Mouse (Mus musculus): ENCODE results near the gene Map4k5. TPM values are rescaled to one million over a fixed set of nuclear protein-coding genes. Genes with fewer than 3 reads are reported as not detected.

Gene Map4k5
- polyA plus RNA-seq, 1 experiment from 2014 or later = 42.6 TPM

- no peak overlapping the region for H3K4me2 ChIP-seq (ENCODE audit: low read length)
- H3K27ac ChIP-seq (replicated peaks in 1 of 2; ENCODE audit: control insufficient read depth in 1 of 2, insufficient read depth in 1 of 2, low read depth in 2 of 2, low read length in 2 of 2) = peak overlapping the region; percentile 35 to 51; a peak in 3 of 4 replicates
- H3K4me1 ChIP-seq (ENCODE audit: control insufficient read depth in 2 of 2, insufficient read depth in 2 of 2, low read length in 2 of 2) = peaks cover 0 to 3% of the 10 kb centered on the region in 2 experiments; a peak in 1 of 4 replicates
- H3K36me3 ChIP-seq (ENCODE audit: control insufficient read depth, insufficient read depth, low read length) = peaks cover 88% of the 10 kb centered on the region
- no peak overlapping the region for H3K4me3 ChIP-seq (ENCODE audit: control insufficient read depth in 1 of 2, insufficient read depth in 1 of 2, low read depth in 1 of 2, low read length in 2 of 2)
- peak; percentile 31; the same call in 1 of the 2 replicates for ATAC-seq (ENCODE audit: insufficient number of reproducible peaks, insufficient read depth, low FRiP score, low read depth)
- no peaks in the 10 kb centered on the region for H3K27me3 ChIP-seq (ENCODE audit: control insufficient read depth, insufficient read depth, low read length)
- H3K9ac ChIP-seq (ENCODE audit: low read length) = no peak overlapping the region
- no peaks in the 10 kb centered on the region for H3K9me3 ChIP-seq (ENCODE audit: control insufficient read depth, low read length)
- 55% methylated on average over 19 of the region's 19 CpGs for WGBS
These were observed 49.2 kb downstream of the Map4k5 start for GRCm38 (mm10) chr12:69843531-69844445.

- peaks cover 95% of the 10 kb centered on the region for H3K36me3 ChIP-seq (ENCODE audit: control insufficient read depth, insufficient read depth, low read length)
- no peak for ATAC-seq (ENCODE audit: insufficient number of reproducible peaks, insufficient read depth, low FRiP score, low read depth)
- H3K9ac ChIP-seq (ENCODE audit: low read length) = no peak overlapping the region
- no peaks in the 10 kb centered on the region for H3K27me3 ChIP-seq (ENCODE audit: control insufficient read depth, insufficient read depth, low read length)
- H3K27ac ChIP-seq (replicated peaks in 1 of 2; ENCODE audit: control insufficient read depth in 1 of 2, insufficient read depth in 1 of 2, low read depth in 2 of 2, low read length in 2 of 2) = no peak overlapping the region
- no peaks in the 10 kb centered on the region for H3K4me1 ChIP-seq (ENCODE audit: control insufficient read depth in 2 of 2, insufficient read depth in 2 of 2, low read length in 2 of 2)
- H3K4me3 ChIP-seq (ENCODE audit: control insufficient read depth in 1 of 2, insufficient read depth in 1 of 2, low read depth in 1 of 2, low read length in 2 of 2) = no peak overlapping the region
- 64% methylated on average over 11 of the region's 11 CpGs for WGBS
- H3K4me2 ChIP-seq (ENCODE audit: low read length) = no peak overlapping the region
- no peaks in the 10 kb centered on the region for H3K9me3 ChIP-seq (ENCODE audit: control insufficient read depth, low read length)
These were observed 54.6 kb downstream of the Map4k5 start for GRCm38 (mm10) chr12:69838376-69838775.

GRCm38 (mm10) chr12:69833982-69834604 lies 58.9 kb downstream of the Map4k5 start:
- no peak overlapping the region for H3K27ac ChIP-seq (replicated peaks in 1 of 2; ENCODE audit: control insufficient read depth in 1 of 2, insufficient read depth in 1 of 2, low read depth in 2 of 2, low read length in 2 of 2)
- 83% methylated on average over 12 of the region's 12 CpGs for whole genome bisulfite sequencing
- ATAC-seq (ENCODE audit: insufficient number of reproducible peaks, insufficient read depth, low FRiP score, low read depth) = no peak
- no peaks in the 10 kb centered on the region; a peak in 1 of 4 replicates for H3K4me1 ChIP-seq (ENCODE audit: control insufficient read depth in 2 of 2, insufficient read depth in 2 of 2, low read length in 2 of 2)
- no peaks in the 10 kb centered on the region for H3K27me3 ChIP-seq (ENCODE audit: control insufficient read depth, insufficient read depth, low read length)
- H3K9me3 ChIP-seq (ENCODE audit: control insufficient read depth, low read length) = no peaks in the 10 kb centered on the region
- H3K4me2 ChIP-seq (ENCODE audit: low read length) = no peak overlapping the region
- H3K9ac ChIP-seq (ENCODE audit: low read length) = no peak overlapping the region
- no peak overlapping the region for H3K4me3 ChIP-seq (ENCODE audit: control insufficient read depth in 1 of 2, insufficient read depth in 1 of 2, low read depth in 1 of 2, low read length in 2 of 2)
- peaks cover 85% of the 10 kb centered on the region for H3K36me3 ChIP-seq (ENCODE audit: control insufficient read depth, insufficient read depth, low read length)

- Histone ChIP-seq H3K4me3 (ENCODE audit: control insufficient read depth in 1 of 2, insufficient read depth in 1 of 2, low read depth in 1 of 2, low read length in 2 of 2) (no peak overlapping the region), H3K9me3 (ENCODE audit: control insufficient read depth, low read length) (no peaks in the 10 kb centered on the region), H3K4me2 (ENCODE audit: low read length) (no peak overlapping the region), H3K36me3 (ENCODE audit: control insufficient read depth, insufficient read depth, low read length) (peaks cover 77% of the 10 kb centered on the region), H3K4me1 (ENCODE audit: control insufficient read depth in 2 of 2, insufficient read depth in 2 of 2, low read length in 2 of 2) (peaks cover 0 to 6% of the 10 kb centered on the region in 2 experiments; a peak in 2 of 4 replicates), H3K27me3 (ENCODE audit: control insufficient read depth, insufficient read depth, low read length) (no peaks in the 10 kb centered on the region), H3K9ac (ENCODE audit: low read length) (no peak overlapping the region), H3K27ac (replicated peaks in 1 of 2; ENCODE audit: control insufficient read depth in 1 of 2, insufficient read depth in 1 of 2, low read depth in 2 of 2, low read length in 2 of 2) (no peak overlapping the region)
- ATAC-seq (ENCODE audit: insufficient number of reproducible peaks, insufficient read depth, low FRiP score, low read depth) = no peak
- 89% methylated on average over 9 of the region's 9 CpGs for WGBS
These were observed 61.6 kb downstream of the Map4k5 start for GRCm38 (mm10) chr12:69831239-69831910.

- no peak for ATAC-seq (ENCODE audit: insufficient number of reproducible peaks, insufficient read depth, low FRiP score, low read depth)
- WGBS = 34% methylated on average over 2 of the region's 2 CpGs
- Histone ChIP-seq H3K4me2 (ENCODE audit: low read length) (no peak overlapping the region), H3K27ac (replicated peaks in 1 of 2; ENCODE audit: control insufficient read depth in 1 of 2, insufficient read depth in 1 of 2, low read depth in 2 of 2, low read length in 2 of 2) (no peak overlapping the region), H3K9ac (ENCODE audit: low read length) (no peak overlapping the region), H3K4me3 (ENCODE audit: control insufficient read depth in 1 of 2, insufficient read depth in 1 of 2, low read depth in 1 of 2, low read length in 2 of 2) (no peak overlapping the region), H3K9me3 (ENCODE audit: control insufficient read depth, low read length) (no peaks in the 10 kb centered on the region), H3K27me3 (ENCODE audit: control insufficient read depth, insufficient read depth, low read length) (no peaks in the 10 kb centered on the region), H3K36me3 (ENCODE audit: control insufficient read depth, insufficient read depth, low read length) (peaks cover 73% of the 10 kb centered on the region), H3K4me1 (ENCODE audit: control insufficient read depth in 2 of 2, insufficient read depth in 2 of 2, low read length in 2 of 2) (peaks cover 0 to 6% of the 10 kb centered on the region in 2 experiments; a peak in 2 of 4 replicates)
These were observed 64.8 kb downstream of the Map4k5 start for GRCm38 (mm10) chr12:69828214-69828613.

- Histone ChIP-seq H3K36me3 (ENCODE audit: control insufficient read depth, insufficient read depth, low read length) (peaks cover 83% of the 10 kb centered on the region), H3K4me1 (ENCODE audit: control insufficient read depth in 2 of 2, insufficient read depth in 2 of 2, low read length in 2 of 2) (peaks cover 0 to 6% of the 10 kb centered on the region in 2 experiments; a peak in 2 of 4 replicates)
- ATAC-seq (ENCODE audit: insufficient number of reproducible peaks, insufficient read depth, low FRiP score, low read depth) = no peak
These were observed 68.0 kb downstream of the Map4k5 start for GRCm38 (mm10) chr12:69824881-69825597.

GRCm38 (mm10) chr12:69814272-69814671 lies 78.7 kb downstream of the Map4k5 start:
- Histone ChIP-seq H3K4me1 (ENCODE audit: control insufficient read depth in 2 of 2, insufficient read depth in 2 of 2, low read length in 2 of 2) (peaks cover 8 to 19% of the 10 kb centered on the region in 2 experiments), H3K4me3 (ENCODE audit: control insufficient read depth in 1 of 2, insufficient read depth in 1 of 2, low read depth in 1 of 2, low read length in 2 of 2) (no peak overlapping the region), H3K27ac (replicated peaks in 1 of 2; ENCODE audit: control insufficient read depth in 1 of 2, insufficient read depth in 1 of 2, low read depth in 2 of 2, low read length in 2 of 2) (peak overlapping the region; percentile 20 to 48), H3K9ac (ENCODE audit: low read length) (no peak overlapping the region), H3K27me3 (ENCODE audit: control insufficient read depth, insufficient read depth, low read length) (no peaks in the 10 kb centered on the region), H3K4me2 (ENCODE audit: low read length) (no peak overlapping the region), H3K36me3 (ENCODE audit: control insufficient read depth, insufficient read depth, low read length) (peaks cover 88% of the 10 kb centered on the region), H3K9me3 (ENCODE audit: control insufficient read depth, low read length) (no peaks in the 10 kb centered on the region)
- WGBS = 34% methylated on average over 6 of the region's 6 CpGs
- no peak for ATAC-seq (ENCODE audit: insufficient number of reproducible peaks, insufficient read depth, low FRiP score, low read depth)

More at GRCm38 (mm10) chr12:69824881-69825597, 68.0 kb downstream of the Map4k5 start:
- H3K4me3 ChIP-seq (ENCODE audit: control insufficient read depth in 1 of 2, insufficient read depth in 1 of 2, low read depth in 1 of 2, low read length in 2 of 2) = no peak overlapping the region
- WGBS = 76% methylated on average over 9 of the region's 9 CpGs
- H3K9ac ChIP-seq (ENCODE audit: low read length) = no peak overlapping the region
- H3K4me2 ChIP-seq (ENCODE audit: low read length) = no peak overlapping the region
- H3K27ac ChIP-seq (replicated peaks in 1 of 2; ENCODE audit: control insufficient read depth in 1 of 2, insufficient read depth in 1 of 2, low read depth in 2 of 2, low read length in 2 of 2) = no peak overlapping the region
- peaks cover 7% of the 10 kb centered on the region; the same call in 1 of the 2 replicates for H3K9me3 ChIP-seq (ENCODE audit: control insufficient read depth, low read length)
- H3K27me3 ChIP-seq (ENCODE audit: control insufficient read depth, insufficient read depth, low read length) = no peaks in the 10 kb centered on the region

Data from heart, embryonic 14.5 days (tissue).